Mouse (Mus musculus): ENCODE measurements around the gene Utrn.
"Not testable (repeated sequence)": the region's sequence is repeated elsewhere in the genome, so short reads cannot be mapped to it uniquely, and the experiment has no call there.

Utrn gene

DNA sequence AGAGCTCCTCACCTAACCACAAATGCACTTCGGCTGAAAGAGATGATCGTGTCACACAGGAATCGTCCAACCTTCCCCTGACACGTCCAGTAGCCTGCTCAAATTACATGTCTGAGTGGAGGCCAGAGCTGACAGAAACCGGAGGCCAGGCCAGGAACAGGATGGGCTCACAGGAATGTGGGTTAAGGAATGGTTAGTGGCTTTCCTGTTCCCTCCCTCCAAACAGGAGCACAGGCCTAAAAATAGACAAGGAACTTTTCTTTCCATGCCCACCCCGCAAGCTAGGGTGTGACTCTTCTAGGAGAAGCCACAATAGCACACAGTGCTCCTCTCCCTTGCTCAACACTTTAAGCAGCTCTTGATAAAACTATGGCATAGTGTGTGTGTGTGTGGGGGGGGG lies 174.4 kb downstream of the Utrn start:
- DNase-seq (ENCODE audit: low spot score in 2 of 2): no peak

DNA sequence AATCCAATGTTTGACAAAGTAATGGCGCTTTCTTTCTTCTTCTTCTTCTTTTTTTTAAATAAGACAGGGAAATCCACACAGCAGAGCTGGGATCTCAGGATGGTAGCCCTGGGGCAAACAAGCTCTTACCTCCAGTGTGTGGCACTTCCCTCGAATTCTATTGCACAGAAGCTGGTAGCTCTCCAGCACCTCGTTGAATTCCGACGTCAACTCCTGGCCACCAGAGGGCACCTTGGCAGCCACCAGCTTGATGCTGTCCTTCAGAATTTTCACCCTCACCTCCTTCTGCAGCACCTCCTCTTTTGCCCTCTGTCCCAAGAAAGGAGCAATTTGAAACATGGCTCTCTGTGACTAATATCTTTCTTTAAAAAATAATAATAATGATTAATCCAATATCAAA lies 178.6 kb downstream of the Utrn start:
- peak; percentile 53 to 74 for DNase-seq (ENCODE audit: low spot score in 2 of 2)

DNA sequence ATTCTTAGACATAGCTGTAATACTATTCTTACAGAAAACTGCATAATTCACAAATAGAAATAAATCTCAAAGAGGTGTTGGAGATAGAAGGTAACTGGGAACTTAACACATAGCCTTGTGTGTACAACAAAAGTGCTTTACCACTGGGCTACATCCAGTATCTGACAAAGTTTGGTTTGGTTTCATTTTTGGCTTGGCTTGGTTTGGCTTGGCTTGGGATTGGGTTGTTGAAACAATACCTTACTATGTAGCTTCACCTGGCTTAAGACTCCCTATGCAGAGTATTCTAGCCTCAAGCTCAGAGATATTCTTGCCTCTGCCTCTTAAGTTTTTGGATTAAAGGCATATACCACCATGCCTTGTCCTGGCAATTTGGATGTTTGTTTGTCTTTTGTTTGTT lies 183.5 kb downstream of the Utrn start:
- DNase-seq (ENCODE audit: low spot score in 2 of 2): no peak

DNA sequence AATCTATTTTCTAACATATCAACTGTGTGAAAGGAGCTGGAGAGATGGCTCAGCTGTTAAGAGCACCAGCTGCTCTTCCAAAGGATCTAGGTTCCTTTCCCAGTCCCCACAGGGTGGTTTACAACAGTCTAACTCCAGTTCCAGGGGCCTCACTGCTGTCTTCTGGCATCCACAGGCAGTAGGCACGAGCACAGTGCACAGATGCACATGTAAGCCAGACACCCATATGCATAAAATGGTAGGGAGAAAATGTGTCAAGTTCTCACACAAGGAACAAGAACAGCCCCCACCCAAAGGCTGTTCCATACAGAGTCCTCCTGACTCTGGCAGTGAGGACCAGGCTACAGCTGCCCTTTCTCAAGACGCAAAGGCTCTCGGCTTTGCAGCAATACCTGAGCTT lies 185.1 kb downstream of the Utrn start:
- peak; percentile 27 to 66 for DNase-seq (ENCODE audit: low spot score in 2 of 2)

DNA sequence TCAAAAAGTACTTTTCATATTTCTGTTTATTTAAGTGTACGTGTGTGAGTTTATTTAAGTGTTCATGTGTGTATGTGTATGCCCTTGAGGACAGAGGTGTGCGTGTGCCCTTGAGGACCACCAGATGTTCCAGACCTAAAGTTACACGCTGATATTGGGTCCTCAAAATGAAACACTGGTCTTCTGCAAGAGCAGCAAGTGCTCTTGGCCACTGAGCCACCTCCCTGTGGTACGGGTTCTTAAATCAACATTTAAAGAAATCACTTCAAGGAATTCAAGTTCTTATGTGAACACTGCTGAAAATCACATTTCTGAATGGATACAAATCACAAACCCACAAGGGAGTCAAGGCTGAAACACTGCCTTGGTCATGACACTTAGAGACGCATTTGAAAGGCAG lies 195.9 kb downstream of the Utrn start:
- no peak for DNase-seq (ENCODE audit: low spot score in 2 of 2)

DNA sequence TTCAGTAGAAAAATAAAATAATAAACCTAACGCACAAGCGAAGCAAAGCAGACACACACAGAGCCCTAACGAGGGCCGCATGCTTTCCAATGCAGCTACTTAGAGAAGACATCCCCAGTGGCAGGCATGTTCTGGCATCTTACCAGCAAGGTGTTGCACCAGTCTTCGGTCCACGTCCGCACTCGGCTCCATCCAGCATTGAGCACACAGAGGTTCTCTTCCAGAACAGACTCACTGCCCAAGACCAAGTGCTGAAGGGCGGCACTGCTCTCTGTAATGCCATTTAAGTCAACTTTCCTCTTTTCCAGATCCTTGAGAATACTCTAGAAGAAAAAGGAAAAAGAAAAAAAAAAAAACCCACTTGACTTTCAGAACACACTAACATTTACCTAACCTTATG lies 197.6 kb downstream of the Utrn start:
- no peak for DNase-seq (ENCODE audit: low spot score in 2 of 2)

DNA sequence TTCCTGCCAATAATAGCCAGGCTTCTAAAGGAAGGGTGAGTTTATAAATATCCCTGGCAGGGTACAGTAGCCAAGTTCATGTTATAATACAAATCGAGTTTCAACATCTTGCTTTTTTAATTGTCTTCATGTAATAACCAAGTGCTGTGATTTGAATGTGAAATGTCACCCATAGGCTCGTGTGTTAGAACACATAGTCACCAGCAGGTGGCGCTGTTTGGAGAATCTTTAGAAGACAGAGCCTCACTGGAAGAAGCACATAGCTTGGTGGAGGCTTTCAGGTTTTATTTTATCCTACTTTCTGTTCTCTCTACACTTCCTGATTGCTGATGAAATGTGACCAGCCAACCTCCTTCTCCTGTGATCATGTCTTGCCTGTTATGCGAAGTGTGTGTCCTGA lies 207.1 kb downstream of the Utrn start:
- no peak for DNase-seq (ENCODE audit: low spot score in 2 of 2)

DNA sequence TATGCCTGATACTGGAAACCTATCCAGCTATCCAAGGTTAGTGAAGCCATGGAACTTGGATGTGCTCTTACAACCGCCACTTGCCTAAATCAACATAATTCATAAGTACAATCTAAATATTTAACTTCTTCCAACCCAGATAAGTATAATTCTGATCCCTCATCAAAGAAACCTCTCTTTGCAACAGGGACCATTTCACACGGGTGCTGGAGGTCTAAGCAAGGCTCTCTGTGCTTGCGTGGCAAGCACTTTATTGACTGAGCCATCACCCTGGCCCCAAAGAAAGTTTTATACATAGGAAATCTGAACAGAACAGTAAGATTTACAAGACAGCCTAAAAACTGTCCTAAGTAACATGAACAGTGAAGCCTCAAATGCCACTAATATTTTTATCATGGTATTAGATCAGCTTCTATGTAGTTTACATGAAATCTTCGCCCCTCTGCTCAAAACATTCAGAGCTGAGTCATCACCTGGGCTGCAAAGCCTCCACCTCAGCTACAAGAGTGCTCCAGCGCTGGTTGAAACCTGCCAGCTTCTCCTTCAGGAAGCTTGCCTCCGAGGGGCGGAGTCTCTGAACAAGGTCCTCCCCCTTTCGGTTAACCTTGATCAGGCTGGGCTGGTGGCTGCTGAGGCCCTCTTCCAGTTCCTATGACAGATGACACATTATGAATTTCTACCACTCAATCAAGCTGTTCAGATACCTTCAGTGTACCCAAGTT lies 211.0 kb downstream of the Utrn start:
- no peak for DNase-seq (ENCODE audit: low spot score in 2 of 2)

DNA sequence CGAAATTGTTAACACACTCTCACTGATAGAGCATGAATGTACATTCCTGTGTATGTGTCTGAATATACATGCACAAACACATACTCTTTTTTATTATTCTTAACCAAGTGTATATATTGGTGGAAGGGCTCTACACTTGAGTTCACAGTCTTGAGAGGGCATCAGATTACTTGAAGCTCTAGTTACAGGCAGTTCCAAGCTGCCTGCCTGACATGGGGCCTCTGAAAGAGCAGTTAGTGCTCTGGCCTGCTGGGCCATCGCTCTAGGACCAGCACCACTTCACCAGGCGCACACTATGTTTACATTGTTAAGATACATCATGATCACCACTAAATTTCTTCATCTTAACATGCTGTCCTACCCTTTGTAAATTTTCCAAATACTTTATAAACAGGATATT lies 216.2 kb downstream of the Utrn start:
- DNase-seq (ENCODE audit: low spot score in 2 of 2): no peak

DNA sequence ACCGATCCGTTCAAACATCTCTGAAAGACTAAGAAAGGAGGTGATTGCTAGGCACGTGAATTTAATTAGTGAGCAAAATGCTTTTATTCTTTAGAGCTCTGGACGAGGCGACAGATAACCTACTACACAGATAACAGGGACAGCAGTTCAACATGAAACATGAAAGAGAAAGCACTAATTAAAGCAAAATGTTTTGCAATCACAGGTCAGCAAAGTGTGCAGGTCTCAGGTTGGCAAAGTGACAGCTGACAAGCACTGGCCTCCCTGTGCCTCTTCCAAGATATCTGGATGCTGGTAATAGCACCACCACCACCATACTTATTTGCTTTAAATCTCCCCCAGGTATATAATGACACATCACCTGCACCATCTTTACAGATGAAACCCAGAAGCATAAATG lies 223.0 kb downstream of the Utrn start:
- no peak for DNase-seq (ENCODE audit: low spot score in 2 of 2)

DNA sequence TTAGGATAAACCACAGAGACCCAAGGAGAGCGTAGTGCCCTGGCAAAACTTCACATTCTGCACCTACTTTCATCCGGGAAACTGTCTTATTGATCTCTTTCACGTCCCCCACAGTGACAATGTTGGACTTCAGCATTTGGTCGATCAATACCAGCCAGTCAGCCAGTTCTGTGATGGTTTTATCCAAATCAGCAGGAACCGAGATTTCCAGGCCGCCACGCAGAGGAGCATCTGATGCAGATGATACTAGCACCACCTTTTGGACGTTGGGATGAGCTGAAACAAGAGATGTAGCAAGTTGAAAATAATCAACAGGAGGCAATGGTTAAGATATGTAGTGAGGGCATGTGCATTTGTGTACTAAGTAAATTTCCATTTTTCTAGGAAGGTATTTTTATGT lies 225.8 kb downstream of the Utrn start:
- DNase-seq (ENCODE audit: low spot score in 2 of 2): peak; percentile 39 to 44

DNA sequence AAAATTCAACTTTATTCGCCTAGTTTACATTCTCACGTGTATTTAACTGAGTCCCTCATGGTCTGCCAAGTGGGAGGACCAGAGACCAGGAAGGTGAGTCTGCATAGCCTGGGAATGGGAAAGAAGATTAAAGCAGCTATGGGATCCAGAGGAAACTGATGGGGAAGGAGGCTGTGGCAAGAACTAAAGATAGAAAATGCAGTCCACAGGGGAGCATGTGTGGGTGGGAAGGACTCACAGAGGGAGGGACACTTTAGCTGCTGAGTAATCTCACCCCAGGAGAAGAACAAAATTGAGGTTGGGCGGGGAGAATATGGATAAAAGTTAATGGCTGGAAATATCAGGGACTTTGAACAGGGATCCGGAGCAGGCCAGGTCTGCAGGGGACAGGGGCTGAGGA lies 229.5 kb downstream of the Utrn start:
- no peak for DNase-seq (ENCODE audit: low spot score in 2 of 2)

DNA sequence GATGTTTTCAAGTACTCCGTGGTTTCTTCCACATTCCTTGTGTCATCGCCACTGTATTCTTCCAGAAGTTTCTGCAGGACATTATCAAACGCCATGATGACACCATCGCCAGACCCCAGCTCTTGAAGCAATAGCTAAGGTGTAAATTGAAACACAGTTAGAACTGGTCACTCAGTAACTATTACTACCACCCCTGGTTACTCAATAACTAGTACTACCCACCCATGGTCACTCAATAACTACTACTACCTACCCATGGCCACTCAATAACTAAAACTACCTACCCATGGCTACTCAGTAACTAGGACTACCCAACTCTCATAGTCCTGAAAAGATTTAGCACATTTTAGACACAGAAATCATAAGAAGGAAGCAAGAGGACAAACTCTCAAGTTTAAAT lies 235.2 kb downstream of the Utrn start:
- DNase-seq (ENCODE audit: low spot score in 2 of 2): no peak

DNA sequence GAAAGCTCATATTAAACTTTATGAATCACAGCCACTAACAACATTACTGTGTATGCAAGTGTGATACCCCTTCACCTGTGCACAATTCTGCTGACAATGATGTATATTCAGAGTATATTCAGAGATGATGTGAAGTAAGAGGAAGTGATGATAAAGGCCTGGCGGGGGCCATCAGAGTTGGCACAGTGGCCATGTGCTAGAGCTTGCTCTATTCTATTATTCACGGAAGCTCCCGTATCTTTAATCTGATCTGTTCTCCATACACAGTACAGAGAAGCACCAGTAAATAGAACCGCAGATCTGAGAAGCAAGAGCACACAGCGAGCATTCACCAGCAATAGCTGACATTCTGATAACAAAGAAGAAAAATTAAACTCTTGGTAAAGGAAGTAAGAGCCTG lies 238.2 kb downstream of the Utrn start:
- no peak for DNase-seq (ENCODE audit: low spot score in 2 of 2)

DNA sequence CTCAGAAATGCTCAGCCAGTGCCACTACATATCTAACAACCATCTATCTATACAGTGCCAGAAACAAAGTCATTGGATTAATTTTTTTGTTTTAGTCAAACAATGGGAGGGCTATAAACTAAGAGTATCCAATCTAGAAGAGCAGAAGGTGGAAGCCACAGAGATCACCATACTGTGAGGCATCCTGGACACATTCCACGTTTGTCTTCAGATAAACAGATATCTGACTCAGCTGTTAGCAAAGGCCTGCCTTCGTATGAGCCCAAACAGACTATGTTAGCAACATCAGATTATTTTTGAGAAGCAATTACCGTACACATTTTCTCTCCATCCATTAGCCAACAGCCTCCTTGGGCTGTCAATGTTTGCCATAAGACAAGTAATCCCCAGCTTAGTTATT lies 250.8 kb downstream of the Utrn start:
- DNase-seq (ENCODE audit: low spot score in 2 of 2): no peak

DNA sequence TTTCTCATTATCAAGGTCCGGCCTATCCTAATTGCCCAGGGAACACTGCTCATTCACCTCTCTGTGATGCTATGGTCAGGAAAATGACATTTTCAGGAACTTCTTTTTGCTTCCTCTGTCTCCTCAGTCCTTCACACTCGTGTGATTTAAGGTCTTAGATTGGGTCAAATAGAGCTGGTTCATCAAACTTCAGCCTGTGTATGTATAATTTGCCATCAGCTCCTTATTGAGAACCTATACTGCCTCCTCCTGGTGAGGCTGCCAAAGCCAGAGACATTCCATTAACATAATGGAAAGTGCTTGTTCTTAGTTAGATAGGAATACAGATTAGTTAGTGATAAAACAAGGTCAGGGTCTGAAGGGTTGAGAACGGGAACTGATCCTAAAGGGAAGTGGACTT lies 253.4 kb downstream of the Utrn start:
- DNase-seq (ENCODE audit: low spot score in 2 of 2): peak; percentile 30 to 32

DNA sequence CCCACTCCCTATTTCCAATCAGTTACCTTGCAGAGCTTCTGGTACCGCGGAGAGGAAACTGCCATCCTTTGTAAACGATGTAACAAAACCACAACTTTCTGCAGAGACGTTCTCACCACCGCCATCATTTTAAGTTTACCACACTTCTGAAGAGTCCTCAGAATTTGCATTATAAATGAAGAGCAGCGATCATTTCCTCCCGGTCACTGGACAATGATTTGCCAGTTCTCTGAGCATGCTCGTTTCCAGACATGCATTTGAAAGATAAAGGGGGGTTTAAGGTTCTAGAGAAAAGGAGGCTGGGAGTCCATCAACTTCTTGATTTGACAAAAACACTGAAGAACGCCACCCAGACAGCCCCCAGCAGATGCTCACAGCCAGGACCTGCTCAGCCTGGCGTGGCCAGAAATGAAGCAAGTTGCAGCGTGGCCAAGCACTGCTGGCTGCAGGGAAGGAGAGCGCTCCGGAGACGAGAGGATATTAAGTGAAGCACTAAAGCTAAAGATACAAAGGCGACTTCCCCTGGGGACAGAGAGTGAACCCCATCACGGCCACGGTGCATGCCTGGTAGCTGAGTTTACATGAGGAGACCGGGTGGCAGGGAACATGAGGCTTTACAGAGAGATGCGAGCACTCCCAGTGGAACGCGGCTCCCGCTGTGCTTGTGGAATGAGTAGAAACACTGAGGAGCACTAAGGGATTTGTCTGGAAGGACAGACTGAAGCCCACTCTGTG lies 254.5 kb downstream of the Utrn start:
- peak; percentile 74 to 77 for DNase-seq (ENCODE audit: low spot score in 2 of 2)

DNA sequence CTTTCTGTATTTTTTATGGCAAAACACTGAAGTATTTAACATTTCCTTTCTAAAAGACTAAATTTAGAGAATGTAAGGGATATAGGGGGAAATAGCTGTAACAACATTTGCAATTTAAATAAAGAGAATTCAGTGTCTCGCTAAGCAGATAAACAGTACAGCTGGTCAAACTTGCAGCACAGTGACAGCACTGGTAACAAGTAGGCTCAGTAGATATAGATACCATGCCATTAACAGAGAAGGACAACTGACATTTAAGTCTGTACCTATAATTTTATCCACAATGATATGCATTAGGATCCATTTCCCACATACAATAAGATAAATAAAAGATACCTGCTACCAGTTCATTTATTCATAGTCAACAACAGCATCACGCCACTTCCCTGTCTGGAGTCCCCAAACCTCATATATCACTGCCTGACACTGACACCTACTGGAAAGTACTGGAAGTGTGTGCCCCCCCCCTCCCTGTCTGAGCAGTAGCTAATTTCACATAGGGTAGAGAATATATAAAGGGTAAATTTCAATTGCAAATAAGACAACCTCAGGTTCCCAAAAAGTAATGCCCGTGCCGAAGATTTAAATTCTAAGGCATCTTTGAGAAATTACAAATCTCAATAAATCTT lies 256.8 kb downstream of the Utrn start:
- peak; percentile 45 to 62 for DNase-seq (ENCODE audit: low spot score in 2 of 2)

DNA sequence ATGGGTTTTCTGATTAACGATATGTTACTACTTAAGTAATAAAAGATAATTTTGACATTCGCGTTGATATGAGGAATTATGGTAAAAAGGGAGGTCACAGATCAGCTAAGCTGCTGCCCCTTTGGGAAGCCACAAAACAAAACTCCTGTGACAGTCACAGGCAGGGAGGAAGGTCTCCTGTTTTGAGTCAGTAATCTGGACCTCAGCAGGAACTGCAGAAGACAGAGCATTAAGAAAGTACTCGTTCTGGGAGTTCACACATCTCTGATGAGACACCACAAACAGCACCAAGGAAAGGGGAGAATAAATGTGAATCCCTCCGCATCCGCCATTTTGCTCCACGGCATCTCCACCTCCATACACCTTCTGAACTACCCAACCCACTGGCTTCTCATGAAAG lies 259.3 kb downstream of the Utrn start:
- DNase-seq (ENCODE audit: low spot score in 2 of 2): no peak

DNA sequence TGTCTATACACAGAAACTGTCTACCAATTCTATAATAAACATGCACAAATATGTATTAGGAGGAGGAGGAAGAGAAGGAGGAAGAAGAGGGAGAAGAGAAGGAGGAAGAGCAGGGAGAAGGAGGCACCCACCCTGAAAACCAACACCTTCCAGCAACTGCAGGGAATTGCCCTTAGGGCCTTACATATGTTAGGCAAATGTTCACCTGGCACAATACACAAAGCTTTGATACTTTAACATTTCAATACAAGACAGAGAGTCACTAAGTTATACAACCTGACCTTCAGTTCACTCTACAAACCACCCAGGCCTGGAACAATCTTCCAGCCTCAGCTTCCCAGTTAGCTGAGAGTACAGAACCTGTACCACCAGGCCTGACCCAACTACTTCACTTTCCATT lies 260.5 kb downstream of the Utrn start:
- DNase-seq (ENCODE audit: low spot score in 2 of 2): no peak

DNA sequence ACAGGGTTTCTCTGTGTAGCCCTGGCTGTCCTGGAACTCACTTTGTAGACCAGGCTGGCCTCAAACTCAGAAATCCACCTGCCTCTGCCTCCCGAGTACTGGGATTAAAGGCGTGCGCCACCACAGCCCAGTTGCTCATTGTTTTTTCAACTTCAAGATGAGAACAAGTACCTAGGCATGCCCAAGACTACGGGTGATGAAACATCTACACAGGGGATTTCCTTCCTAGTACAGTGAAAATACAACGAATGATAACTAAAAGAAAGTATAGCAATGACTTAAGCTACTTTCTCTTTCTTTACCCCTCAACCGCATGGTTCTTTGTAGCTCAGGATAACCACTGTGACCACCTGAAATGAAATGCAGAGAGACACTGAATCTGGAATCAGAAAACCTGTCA lies 262.0 kb downstream of the Utrn start:
- not testable (repeated sequence) for DNase-seq (ENCODE audit: low spot score in 2 of 2)

DNA sequence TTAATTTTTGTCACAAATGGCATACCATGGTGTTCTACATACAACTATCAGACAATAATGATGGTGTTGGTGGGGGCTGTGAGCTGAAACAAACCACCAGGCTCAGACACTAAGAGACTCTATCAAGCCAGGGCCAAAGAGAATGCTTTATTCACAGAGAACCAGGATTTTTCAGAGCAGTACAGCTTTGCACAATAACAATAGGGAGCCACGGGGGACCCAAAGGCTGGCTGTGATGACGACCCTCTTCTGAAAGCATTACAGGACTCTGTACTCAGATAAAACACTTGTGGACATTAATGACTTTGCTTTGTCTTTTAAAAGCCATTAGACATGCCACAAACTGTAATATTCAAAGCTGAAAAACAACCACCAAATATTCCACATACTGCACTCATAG lies 273.8 kb downstream of the Utrn start:
- DNase-seq (ENCODE audit: low spot score in 2 of 2): no peak

DNA sequence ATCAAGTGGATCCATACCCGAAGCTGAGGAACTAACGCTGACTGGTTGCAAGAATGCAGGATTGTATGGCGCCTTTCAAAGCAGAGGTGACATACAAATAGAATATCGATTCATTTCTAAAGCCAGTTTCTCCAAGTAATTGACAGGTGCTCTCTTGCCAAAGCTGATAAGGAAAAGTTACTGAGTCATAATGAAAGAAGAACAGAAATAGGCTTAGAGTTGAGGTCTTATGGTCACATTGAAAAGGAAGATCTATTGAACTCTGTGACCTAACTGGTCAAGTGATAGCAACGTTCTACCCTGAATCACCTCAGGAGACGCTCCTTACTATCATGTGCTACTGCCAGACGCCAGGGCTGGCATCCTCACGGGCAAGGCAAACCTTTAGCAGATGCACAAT lies 274.2 kb downstream of the Utrn start:
- DNase-seq (ENCODE audit: low spot score in 2 of 2): no peak

Measured in right cerebral cortex, postnatal 10 days (tissue).